Mouse (Mus musculus) liver, adult 2 months (tissue): Measurements from ENCODE around the gene Wnt1.

ENCODE experiments used
- CTCF ChIP-seq: fragments of 200-500 bp; IDR thresholded peaks from 2 replicates; pipeline ENCODE4 v1.5.1; 2011; ENCODE audit warnings: low read depth, low read length, control low read depth
- POLR2A ChIP-seq: fragments of 200-500 bp; IDR thresholded peaks from 2 replicates; pipeline ENCODE4 v1.6.1; 2011; ENCODE audit warnings: low read length, control low read depth; ENCODE audit not compliant: insufficient read depth; ENCODE audit errors: extremely low read depth

DNA sequence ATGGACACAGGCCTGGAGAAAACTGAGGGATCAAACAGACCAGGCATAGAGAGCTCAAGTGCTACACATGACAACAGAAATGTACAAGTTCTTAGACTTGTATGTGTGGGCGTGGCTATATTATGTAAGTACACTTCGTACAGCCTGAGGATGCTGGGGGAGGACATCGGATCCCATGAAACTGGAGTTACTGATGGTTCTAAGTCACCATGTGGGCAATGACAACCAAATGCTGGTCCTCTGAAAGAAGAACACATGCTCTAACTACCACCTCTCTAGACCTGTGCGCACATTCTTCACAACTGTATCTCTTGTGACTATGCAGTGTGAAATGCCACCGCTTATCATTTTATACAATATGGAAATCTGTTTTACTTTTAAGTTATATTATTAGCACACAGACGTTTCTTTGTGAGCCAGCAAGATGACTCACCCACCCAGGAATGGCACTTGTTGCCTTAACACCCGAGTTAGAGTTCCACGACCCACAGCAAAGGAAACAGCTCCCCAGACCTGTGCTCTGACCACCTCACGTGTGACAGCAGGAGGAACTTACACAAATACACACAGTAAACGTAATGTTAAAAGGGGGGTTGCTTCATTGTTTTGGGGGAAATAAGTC lies 43.2 kb upstream of the Wnt1 start:
- TF ChIP-seq POLR2A, result no peak
- TF ChIP-seq CTCF, result no peak
